Mouse (Mus musculus) frontal cortex, adult 2 months (tissue): ENCODE data around the gene Dhfr. TPM values are rescaled to one million over a fixed set of nuclear protein-coding genes. Genes with fewer than 3 reads are reported as not detected.

Experiments used
- DNase-seq, 2 experiments: peaks; one replicate each; pipeline ENCODE4 v3.0.0; 2022; ENCODE audit warnings: low spot score in 1 of 2; ENCODE audit errors: extremely low spot score in 1 of 2
- polyA plus RNA-seq: library from polyadenylated mRNA; depleted of rRNA; stranded (reverse); fragments of >200 nt; gene quantifications from 2 replicates; pipeline ENCODE4 v1.2.3, GENCODE M21; 2012; rRNA removed

Dhfr gene
- polyA plus RNA-seq: 1.8 and 2.3 TPM in 2 replicates

GRCm38 (mm10) chr13:92354456-92355271 lies at the start of gene Dhfr, which contains the start of gene Msh3:
Gene Dhfr, plus strand, starts transcription at chr13:92354726.
Gene Msh3, minus strand, starts transcription at chr13:92355003.
- peak; percentile 94 to 97 for DNase-seq

GRCm38 (mm10) chr13:92305680-92306079 lies 48.8 kb upstream of the Dhfr start, which contains the start of gene Gm20379:
Gene Gm20379, plus strand, starts transcription at chr13:92305980.
- DNase-seq: no peak

- no peak for DNase-seq
Measured at GRCm38 (mm10) chr13:92314613-92315012, 39.9 kb upstream of the Dhfr start.

- no peak for DNase-seq
Measured at GRCm38 (mm10) chr13:92320770-92321169, 33.8 kb upstream of the Dhfr start.

GRCm38 (mm10) chr13:92326030-92326429 lies 28.5 kb upstream of the Dhfr start:
- DNase-seq: no peak

- DNase-seq: no peak
Measured at GRCm38 (mm10) chr13:92328000-92328399, 26.5 kb upstream of the Dhfr start.

GRCm38 (mm10) chr13:92330621-92331020 lies 23.9 kb upstream of the Dhfr start:
- no peak for DNase-seq

- DNase-seq: no peak
Measured at GRCm38 (mm10) chr13:92332103-92332879, 22.2 kb upstream of the Dhfr start.

- no peak for DNase-seq
Measured at GRCm38 (mm10) chr13:92336857-92337256, 17.7 kb upstream of the Dhfr start.

- DNase-seq: no peak
Measured at GRCm38 (mm10) chr13:92337773-92338462, 16.6 kb upstream of the Dhfr start.

GRCm38 (mm10) chr13:92339787-92340186 lies 14.7 kb upstream of the Dhfr start:
- DNase-seq: no peak

- no peak for DNase-seq
Measured at GRCm38 (mm10) chr13:92344033-92344432, 10.5 kb upstream of the Dhfr start.

GRCm38 (mm10) chr13:92346338-92346737 lies 8.2 kb upstream of the Dhfr start:
- DNase-seq: no peak

GRCm38 (mm10) chr13:92351100-92351499 lies 3.4 kb upstream of the Dhfr start:
- DNase-seq: no peak

GRCm38 (mm10) chr13:92353956-92354355 lies 570 bp upstream of the Dhfr start:
- no peak for DNase-seq

- DNase-seq: no peak
Measured at GRCm38 (mm10) chr13:92355272-92355643, 732 bp downstream of the Dhfr start.

- DNase-seq: no peak
Measured at GRCm38 (mm10) chr13:92356376-92356775, 1.9 kb downstream of the Dhfr start.

GRCm38 (mm10) chr13:92357644-92358043 lies 3.1 kb downstream of the Dhfr start:
- peak in 1 of 2 experiments; percentile 30 for DNase-seq

- no peak for DNase-seq
Measured at GRCm38 (mm10) chr13:92361609-92362008, 7.1 kb downstream of the Dhfr start.

GRCm38 (mm10) chr13:92365312-92365711 lies 10.8 kb downstream of the Dhfr start:
- DNase-seq: no peak

GRCm38 (mm10) chr13:92370811-92371210 lies 16.3 kb downstream of the Dhfr start:
- no peak for DNase-seq
